Mouse (Mus musculus): ENCODE measurements around the gene Ndc1.
"Not testable (repeated sequence)": the region's sequence is repeated elsewhere in the genome, so short reads cannot be mapped to it uniquely, and the experiment has no call there.

Gene Ndc1

GRCm38 (mm10) chr4:107366408-107366807 is 1.2 kb upstream of the Ndc1 start:
- DNase-seq, result not testable (repeated sequence)

GRCm38 (mm10) chr4:107372304-107372703 is 4.7 kb downstream of the Ndc1 start:
- no peak for DNase-seq

- no peak for DNase-seq
Observed at GRCm38 (mm10) chr4:107374677-107375076, 7.1 kb downstream of the Ndc1 start.

- no peak for DNase-seq
Observed at GRCm38 (mm10) chr4:107378954-107379353, 11.4 kb downstream of the Ndc1 start.

- no peak for DNase-seq
Observed at GRCm38 (mm10) chr4:107380871-107381270, 13.3 kb downstream of the Ndc1 start.

- DNase-seq, result no peak
Observed at GRCm38 (mm10) chr4:107387038-107387437, 19.5 kb downstream of the Ndc1 start.

- no peak for DNase-seq
Observed at GRCm38 (mm10) chr4:107387465-107387864, 19.9 kb downstream of the Ndc1 start.

GRCm38 (mm10) chr4:107388291-107388690 is 20.7 kb downstream of the Ndc1 start:
- DNase-seq, result no peak

GRCm38 (mm10) chr4:107389345-107389744 is 21.8 kb downstream of the Ndc1 start:
- no peak for DNase-seq

- no peak for DNase-seq
Observed at GRCm38 (mm10) chr4:107393771-107394170, 26.2 kb downstream of the Ndc1 start.

- DNase-seq, result no peak
Observed at GRCm38 (mm10) chr4:107420202-107420601, 52.6 kb downstream of the Ndc1 start.

- no peak for DNase-seq
Observed at GRCm38 (mm10) chr4:107421711-107422110, 54.1 kb downstream of the Ndc1 start.

- no peak for DNase-seq
Observed at GRCm38 (mm10) chr4:107422176-107422575, 54.6 kb downstream of the Ndc1 start.

- no peak for DNase-seq
Observed at GRCm38 (mm10) chr4:107425616-107426015, 58.0 kb downstream of the Ndc1 start.

GRCm38 (mm10) chr4:107426631-107427030 is 59.0 kb downstream of the Ndc1 start:
- DNase-seq, result no peak

- DNase-seq, result no peak
Observed at GRCm38 (mm10) chr4:107432717-107433116, 65.1 kb downstream of the Ndc1 start.

GRCm38 (mm10) chr4:107433998-107434355 is 66.4 kb downstream of the Ndc1 start:
- no peak for DNase-seq

- DNase-seq, result no peak
Observed at GRCm38 (mm10) chr4:107434356-107435237, 67.0 kb downstream of the Ndc1 start, which contains the start of gene Glis1. Gene Glis1 (plus strand): TSS chr4:107434591.

- DNase-seq, result no peak
Observed at GRCm38 (mm10) chr4:107435238-107435946, 67.8 kb downstream of the Ndc1 start.

GRCm38 (mm10) chr4:107436476-107436875 is 68.9 kb downstream of the Ndc1 start:
- no peak for DNase-seq

- DNase-seq, result no peak
Observed at GRCm38 (mm10) chr4:107438741-107439140, 71.2 kb downstream of the Ndc1 start.

GRCm38 (mm10) chr4:107440306-107440705 is 72.7 kb downstream of the Ndc1 start:
- no peak for DNase-seq

- no peak for DNase-seq
Observed at GRCm38 (mm10) chr4:107442288-107442687, 74.7 kb downstream of the Ndc1 start.

GRCm38 (mm10) chr4:107442891-107443483 is 75.4 kb downstream of the Ndc1 start:
- no peak for DNase-seq
